Mouse (Mus musculus) CH12.LX (cell line): Measurements from ENCODE around the gene Usp13.

ENCODE experiments used
- CTCF ChIP-seq, 2 experiments: IDR thresholded peaks in 1 of 2; conservative IDR thresholded peaks in 1 of 2; 2 replicates each; pipeline ENCODE4 v1.5.1; 2011 to 2012; ENCODE audit warnings: low read depth in 2 of 2, low read length in 2 of 2, improper control_type of control experiment in 1 of 2, inconsistent platforms in 1 of 2, mild to moderate bottlenecking in 1 of 2, moderate library complexity in 1 of 2
- ELF1 ChIP-seq: IDR thresholded peaks from 2 replicates; pipeline ENCODE4 v1.6.1; 2014; ENCODE audit warnings: low read depth, mild to moderate bottlenecking, inconsistent platforms, low read length, improper control_type of control experiment
- EP300 ChIP-seq: IDR thresholded peaks from 2 replicates; pipeline ENCODE4 v1.6.1; 2011; ENCODE audit warnings: low read length, improper control_type of control experiment
- KAT2A ChIP-seq: IDR thresholded peaks from 2 replicates; pipeline ENCODE4 v1.6.1; 2012; ENCODE audit warnings: low read length, improper control_type of control experiment, inconsistent platforms; ENCODE audit not compliant: insufficient replicate concordance
- MAX ChIP-seq: IDR thresholded peaks from 2 replicates; pipeline ENCODE4 v1.6.1; 2011; ENCODE audit warnings: low read length, improper control_type of control experiment
- MAZ ChIP-seq: IDR thresholded peaks from 2 replicates; pipeline ENCODE4 v1.6.1; 2012; ENCODE audit warnings: low read depth, mild to moderate bottlenecking, inconsistent platforms, low read length, improper control_type of control experiment, moderate library complexity
- POLR2A ChIP-seq: IDR thresholded peaks from 2 replicates; pipeline ENCODE4 v1.6.1; 2011; ENCODE audit warnings: low read depth, mild to moderate bottlenecking, improper control_type of control experiment, low read length
- SIN3A ChIP-seq: IDR thresholded peaks from 2 replicates; pipeline ENCODE4 v1.6.1; 2012; ENCODE audit warnings: low read length, improper control_type of control experiment, inconsistent platforms
- ZNF384 ChIP-seq: IDR thresholded peaks from 2 replicates; pipeline ENCODE4 v1.6.1; 2012; ENCODE audit warnings: low read depth, low read length, improper control_type of control experiment, inconsistent platforms

GRCm38 (mm10) chr3:32968671-32969425 lies 151.5 kb downstream of the Usp13 start:
- TF ChIP-seq SIN3A (no peak), CTCF (conservative IDR thresholded peaks at IDR 0.05 in 1 of 2, IDR thresholded peaks at IDR 0.05 in 1 of 2; ENCODE audit: low read depth in 2 of 2, low read length in 2 of 2) (no peak), EP300 (no peak), ZNF384 (no peak), POLR2A (no peak), ELF1 (no peak), MAX (no peak), MAZ (no peak), KAT2A (no peak)
